Mouse (Mus musculus) ES-E14 (cell line): ENCODE measurements around the gene Naa10.

ENCODE experiments used
- CHD2 ChIP-seq: IDR thresholded peaks from 2 replicates; pipeline ENCODE4 v1.6.1; 2014; ENCODE audit warnings: mild to moderate bottlenecking, low read depth, low read length, inconsistent platforms
- MAFK ChIP-seq: IDR thresholded peaks from 2 replicates; pipeline ENCODE4 v1.6.1; 2014; ENCODE audit warnings: mild to moderate bottlenecking, low read depth, low read length, inconsistent platforms; ENCODE audit not compliant: insufficient read depth
- ZC3H11A ChIP-seq: IDR thresholded peaks from 2 replicates; pipeline ENCODE4 v1.6.1; 2012; ENCODE audit warnings: low read depth, mild to moderate bottlenecking, inconsistent platforms, low read length, borderline replicate concordance
- ZNF384 ChIP-seq: IDR thresholded peaks from 2 replicates; pipeline ENCODE4 v1.6.1; 2012; ENCODE audit warnings: low read depth, low read length, inconsistent platforms

DNA sequence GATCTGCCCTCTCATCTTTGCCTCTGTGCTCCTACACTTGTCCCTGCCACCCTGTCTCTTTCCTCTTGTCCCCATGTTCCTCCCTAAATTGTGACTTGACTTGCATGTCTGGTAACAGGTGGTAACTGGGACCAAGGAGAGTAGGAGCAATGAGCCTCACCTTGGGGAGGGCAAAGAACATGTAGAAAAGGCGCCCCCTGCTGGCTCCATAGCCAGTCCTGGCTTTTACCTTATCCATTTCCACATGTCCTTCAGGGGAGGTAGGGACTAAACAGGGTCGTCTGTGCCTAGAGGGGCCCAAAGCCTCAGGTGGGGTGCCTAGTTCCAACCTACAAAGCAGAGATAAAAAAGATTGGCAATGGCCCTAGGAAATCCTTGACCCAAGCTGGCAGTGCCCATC lies 26.0 kb downstream of the Naa10 start, which contains the start of gene L1cam:
- TF ChIP-seq CHD2: no peak
- no peak for TF ChIP-seq ZNF384
- no peak for TF ChIP-seq MAFK
- TF ChIP-seq ZC3H11A: no peak
